Mouse (Mus musculus): ENCODE measurements around the gene Chn2. TPM values are rescaled to one million over a fixed set of nuclear protein-coding genes. Genes with fewer than 3 reads are reported as not detected.

Chn2 gene
- polyA plus RNA-seq, 1 experiment from 2014 or later = 7.6 TPM

DNA sequence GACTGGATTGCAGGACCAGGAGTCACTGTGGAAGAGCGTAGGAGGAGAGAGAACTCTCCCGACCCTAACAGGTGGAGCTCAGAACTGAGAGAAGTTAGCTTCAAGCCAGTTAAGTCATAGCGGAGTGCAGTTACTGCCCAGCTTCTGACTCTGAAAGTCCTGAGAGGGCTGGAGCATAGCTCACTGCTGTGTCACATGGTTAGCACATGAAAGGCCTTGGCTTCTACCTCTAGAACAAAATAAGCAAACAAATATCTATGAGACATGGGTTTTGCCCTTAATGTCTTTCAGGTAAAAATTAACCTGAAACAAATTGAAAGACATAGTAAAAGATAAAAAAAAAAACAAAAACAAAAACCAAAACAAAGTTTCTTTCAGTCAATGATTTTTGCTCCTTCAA is 91.5 kb downstream of the Chn2 start:
- Histone ChIP-seq H3K9ac (no peak overlapping the region), H3K4me3 (no peak overlapping the region), H3K27me3 (replicated peaks) (peaks cover 10% of the 10 kb centered on the region; the same call in 1 of the 2 replicates), H3K36me3 (no peaks in the 10 kb centered on the region), H3K4me1 (replicated peaks) (peaks cover 14% of the 10 kb centered on the region), H3K4me2 (no peak overlapping the region), H3K9me3 (replicated peaks) (no peaks in the 10 kb centered on the region), H3K27ac (ENCODE audit: poor library complexity, severe bottlenecking) (no peak overlapping the region)
- ATAC-seq (ENCODE audit: insufficient number of reproducible peaks, low FRiP score) = no peak
- 73% methylated on average over 3 of the region's 3 CpGs for WGBS

GRCm38 (mm10) chr6:54132576-54132975 is 93.2 kb downstream of the Chn2 start:
- 76% methylated on average over 1 of the region's 1 CpGs for WGBS
- no peak overlapping the region for H3K4me2 ChIP-seq
- no peak for ATAC-seq (ENCODE audit: insufficient number of reproducible peaks, low FRiP score)
- H3K27ac ChIP-seq (ENCODE audit: poor library complexity, severe bottlenecking) = no peak overlapping the region
- peaks cover 14% of the 10 kb centered on the region for H3K4me1 ChIP-seq (replicated peaks)
- no peaks in the 10 kb centered on the region for H3K36me3 ChIP-seq
- no peak overlapping the region for H3K4me3 ChIP-seq
- H3K9ac ChIP-seq = no peak overlapping the region
- no peaks in the 10 kb centered on the region for H3K27me3 ChIP-seq (replicated peaks)
- no peaks in the 10 kb centered on the region for H3K9me3 ChIP-seq (replicated peaks)

- Histone ChIP-seq H3K4me2 (no peak overlapping the region), H3K27me3 (replicated peaks) (no peaks in the 10 kb centered on the region), H3K9me3 (replicated peaks) (no peaks in the 10 kb centered on the region), H3K9ac (no peak overlapping the region), H3K36me3 (no peaks in the 10 kb centered on the region), H3K4me1 (replicated peaks) (peaks cover 14% of the 10 kb centered on the region), H3K4me3 (no peak overlapping the region), H3K27ac (ENCODE audit: poor library complexity, severe bottlenecking) (no peak overlapping the region)
- no peak for ATAC-seq (ENCODE audit: insufficient number of reproducible peaks, low FRiP score)
- WGBS = 82% methylated on average over 5 of the region's 5 CpGs
These were observed 93.9 kb downstream of the Chn2 start for GRCm38 (mm10) chr6:54133231-54133630.

GRCm38 (mm10) chr6:54138157-54138556 is 98.8 kb downstream of the Chn2 start:
- no peak overlapping the region for H3K4me2 ChIP-seq
- 84% methylated on average over 9 of the region's 9 CpGs for WGBS

GRCm38 (mm10) chr6:54140488-54140887 is 101.1 kb downstream of the Chn2 start:
- Histone ChIP-seq H3K27me3 (replicated peaks) (no peaks in the 10 kb centered on the region), H3K9ac (no peak overlapping the region), H3K4me3 (no peak overlapping the region), H3K27ac (ENCODE audit: poor library complexity, severe bottlenecking) (no peak overlapping the region), H3K9me3 (replicated peaks) (no peaks in the 10 kb centered on the region), H3K4me2 (no peak overlapping the region), H3K36me3 (no peaks in the 10 kb centered on the region), H3K4me1 (replicated peaks) (no peaks in the 10 kb centered on the region)
- 91% methylated on average over 4 of the region's 4 CpGs for WGBS
- ATAC-seq (ENCODE audit: insufficient number of reproducible peaks, low FRiP score) = no peak

More at GRCm38 (mm10) chr6:54138157-54138556, 98.8 kb downstream of the Chn2 start:
- H3K9ac ChIP-seq = no peak overlapping the region
- no peaks in the 10 kb centered on the region for H3K4me1 ChIP-seq (replicated peaks)
- no peaks in the 10 kb centered on the region for H3K27me3 ChIP-seq (replicated peaks)
- no peaks in the 10 kb centered on the region for H3K36me3 ChIP-seq
- H3K4me3 ChIP-seq = no peak overlapping the region
- no peaks in the 10 kb centered on the region for H3K9me3 ChIP-seq (replicated peaks)
- ATAC-seq (ENCODE audit: insufficient number of reproducible peaks, low FRiP score) = no peak
- no peak overlapping the region for H3K27ac ChIP-seq (ENCODE audit: poor library complexity, severe bottlenecking)

GRCm38 (mm10) chr6:54141165-54141564 is 101.8 kb downstream of the Chn2 start:
- Histone ChIP-seq H3K4me1 (replicated peaks) (no peaks in the 10 kb centered on the region), H3K4me2 (no peak overlapping the region), H3K9ac (no peak overlapping the region), H3K9me3 (replicated peaks) (no peaks in the 10 kb centered on the region), H3K36me3 (no peaks in the 10 kb centered on the region), H3K27me3 (replicated peaks) (no peaks in the 10 kb centered on the region), H3K27ac (ENCODE audit: poor library complexity, severe bottlenecking) (no peak overlapping the region), H3K4me3 (no peak overlapping the region)
- no peak for ATAC-seq (ENCODE audit: insufficient number of reproducible peaks, low FRiP score)
- 72% methylated on average over 3 of the region's 3 CpGs for whole genome bisulfite sequencing

- Histone ChIP-seq H3K4me1 (replicated peaks) (no peaks in the 10 kb centered on the region), H3K4me2 (no peak overlapping the region), H3K9ac (no peak overlapping the region), H3K36me3 (no peaks in the 10 kb centered on the region), H3K9me3 (replicated peaks) (no peaks in the 10 kb centered on the region), H3K27ac (ENCODE audit: poor library complexity, severe bottlenecking) (no peak overlapping the region), H3K27me3 (replicated peaks) (no peaks in the 10 kb centered on the region), H3K4me3 (no peak overlapping the region)
- WGBS = 70% methylated on average over 11 of the region's 11 CpGs
- no peak for ATAC-seq (ENCODE audit: insufficient number of reproducible peaks, low FRiP score)
These were observed 103.7 kb downstream of the Chn2 start for GRCm38 (mm10) chr6:54142848-54143651.

- Histone ChIP-seq H3K36me3 (no peaks in the 10 kb centered on the region), H3K27me3 (replicated peaks) (no peaks in the 10 kb centered on the region), H3K27ac (ENCODE audit: poor library complexity, severe bottlenecking) (no peak overlapping the region), H3K9me3 (replicated peaks) (no peaks in the 10 kb centered on the region), H3K9ac (no peak overlapping the region), H3K4me1 (replicated peaks) (no peaks in the 10 kb centered on the region), H3K4me3 (no peak overlapping the region), H3K4me2 (no peak overlapping the region)
- 72% methylated on average over 2 of the region's 2 CpGs for WGBS
- ATAC-seq (ENCODE audit: insufficient number of reproducible peaks, low FRiP score) = no peak
These were observed 104.3 kb downstream of the Chn2 start for GRCm38 (mm10) chr6:54143652-54143960.

GRCm38 (mm10) chr6:54148844-54149526 is 109.6 kb downstream of the Chn2 start:
- 77% methylated on average over 6 of the region's 6 CpGs for WGBS
- peaks cover 8% of the 10 kb centered on the region; the same call in 1 of the 2 replicates for H3K4me1 ChIP-seq (replicated peaks)

GRCm38 (mm10) chr6:54150821-54151220 is 111.5 kb downstream of the Chn2 start:
- no peaks in the 10 kb centered on the region for H3K36me3 ChIP-seq
- H3K4me3 ChIP-seq = no peak overlapping the region
- no peak for ATAC-seq (ENCODE audit: insufficient number of reproducible peaks, low FRiP score)
- no peak overlapping the region for H3K9ac ChIP-seq
- peaks cover 8% of the 10 kb centered on the region; the same call in 1 of the 2 replicates for H3K4me1 ChIP-seq (replicated peaks)
- H3K27me3 ChIP-seq (replicated peaks) = no peaks in the 10 kb centered on the region
- 43% methylated on average over 5 of the region's 5 CpGs for WGBS
- H3K4me2 ChIP-seq = no peak overlapping the region
- no peaks in the 10 kb centered on the region for H3K9me3 ChIP-seq (replicated peaks)
- H3K27ac ChIP-seq (ENCODE audit: poor library complexity, severe bottlenecking) = no peak overlapping the region

More at GRCm38 (mm10) chr6:54148844-54149526, 109.6 kb downstream of the Chn2 start:
- no peaks in the 10 kb centered on the region for H3K27me3 ChIP-seq (replicated peaks)
- no peaks in the 10 kb centered on the region for H3K36me3 ChIP-seq
- H3K9me3 ChIP-seq (replicated peaks) = no peaks in the 10 kb centered on the region
- H3K4me2 ChIP-seq = no peak overlapping the region
- ATAC-seq (ENCODE audit: insufficient number of reproducible peaks, low FRiP score) = no peak
- H3K9ac ChIP-seq = no peak overlapping the region
- no peak overlapping the region for H3K4me3 ChIP-seq
- H3K27ac ChIP-seq (ENCODE audit: poor library complexity, severe bottlenecking) = no peak overlapping the region

GRCm38 (mm10) chr6:54151443-54152241 is 112.3 kb downstream of the Chn2 start:
- H3K4me3 ChIP-seq = no peak overlapping the region
- 79% methylated on average over 7 of the region's 7 CpGs for WGBS
- no peak overlapping the region for H3K4me2 ChIP-seq
- no peaks in the 10 kb centered on the region for H3K36me3 ChIP-seq
- H3K9me3 ChIP-seq (replicated peaks) = no peaks in the 10 kb centered on the region
- ATAC-seq (ENCODE audit: insufficient number of reproducible peaks, low FRiP score) = no peak
- no peak overlapping the region for H3K27ac ChIP-seq (ENCODE audit: poor library complexity, severe bottlenecking)
- H3K27me3 ChIP-seq (replicated peaks) = no peaks in the 10 kb centered on the region
- peaks cover 8% of the 10 kb centered on the region; the same call in 1 of the 2 replicates for H3K4me1 ChIP-seq (replicated peaks)
- no peak overlapping the region for H3K9ac ChIP-seq
